In the genomic region with DNA sequence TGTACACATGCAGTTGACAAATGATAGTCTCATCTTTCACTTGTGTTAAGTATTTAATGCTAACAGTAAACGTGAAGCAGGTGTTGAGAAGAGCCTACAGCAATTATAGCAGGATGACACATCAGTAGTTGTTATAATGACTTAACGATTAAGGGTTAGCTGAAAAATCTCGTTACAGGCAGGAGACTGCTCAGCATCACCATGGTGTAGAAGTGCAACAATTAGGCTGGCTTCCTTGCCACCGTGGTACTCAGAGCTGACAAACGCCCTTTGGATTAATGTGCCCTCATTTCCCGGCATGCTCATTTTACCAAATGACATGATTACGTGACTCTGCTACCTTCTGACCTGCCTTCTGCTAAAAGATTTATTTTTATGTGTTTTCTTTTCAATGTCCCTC, we compare ENCODE assay signal across 31 mouse cellular contexts. TPM values are rescaled to one million over a fixed set of nuclear protein-coding genes. Genes with fewer than 3 reads are reported as not detected.
DNase-seq lines count a peak whose midpoint lies in the region; ATAC-seq and TF ChIP-seq lines count a peak whose summit lies in the region.
"Had no signal": no experiment of that assay in that cellular context is flagged by ENCODE, and none has a peak within 500 bp of the region (broad histone marks: within the 10 kb centered on the region; RNA-seq: fewer than 3 reads in every experiment).

No protein-coding gene starts in this region.

- DNase-seq in hindbrain, embryonic 14.5 days (ENCODE audit: low spot score): no peak
- DNase-seq in midbrain, embryonic 11.5 days (ENCODE audit: low spot score, missing footprints): no peak
- no peak for DNase-seq in forebrain, postnatal 0 days
- no peak for DNase-seq in limb, embryonic 10.5 days (ENCODE audit: low spot score)
- DNase-seq in layer of hippocampus, adult 11-12 months (ENCODE audit: low spot score): no peak
- DNase-seq: adrenal gland, adult 2 months; adrenal gland, postnatal 36 days; B cell, adult 2 months; cerebellum, adult 11 months; cerebellum, adult 9-10 months; cerebellum, postnatal 36 days; gastrocnemius, postnatal 10 days; heart, postnatal 14 days; kidney, adult 11 months; kidney, postnatal 25 days; right cerebral cortex, adult 18-20 months; thymus, adult 18-20 months; thymus, postnatal 25 days had no signal

- no peaks in the 10 kb centered on the region for H3K9me3 ChIP-seq in hindbrain, embryonic 16.5 days (ENCODE audit: control insufficient read depth, low read length)
- H3K9me3 ChIP-seq in hindbrain, embryonic 14.5 days (ENCODE audit: control insufficient read depth, low read length): no peaks in the 10 kb centered on the region
- no peaks in the 10 kb centered on the region for H3K9me3 ChIP-seq in midbrain, embryonic 16.5 days (replicated peaks; ENCODE audit: control insufficient read depth, low read length, poor library complexity, severe bottlenecking)
- H3K9me3 ChIP-seq in midbrain, embryonic 11.5 days (ENCODE audit: control insufficient read depth, low read length): no peaks in the 10 kb centered on the region
- H3K9me3 ChIP-seq in forebrain, postnatal 0 days (ENCODE audit: low read length): no peaks in the 10 kb centered on the region
- H3K9me3 ChIP-seq in limb, embryonic 10.5 days (replicated peaks): no peaks in the 10 kb centered on the region
- H3K9me3 ChIP-seq: embryonic facial prominence, embryonic 12.5 days; hindbrain, embryonic 10.5 days; limb, embryonic 13.5 days; lung, embryonic 15.5 days; neural tube, embryonic 15.5 days had no signal

- H3K4me3 ChIP-seq in hindbrain, embryonic 16.5 days (ENCODE audit: low read length): no peak overlapping the region
- H3K4me3 ChIP-seq in hindbrain, embryonic 14.5 days (replicated peaks; ENCODE audit: low read length): no peak overlapping the region
- H3K4me3 ChIP-seq in midbrain, embryonic 16.5 days (ENCODE audit: low read depth, low read length): no peak overlapping the region
- no peak overlapping the region for H3K4me3 ChIP-seq in midbrain, embryonic 11.5 days (ENCODE audit: low read depth, low read length)
- H3K4me3 ChIP-seq in forebrain, postnatal 0 days (ENCODE audit: low read depth, low read length): no peak overlapping the region
- H3K4me3 ChIP-seq in limb, embryonic 10.5 days: no peak overlapping the region
- H3K4me3 ChIP-seq: embryonic facial prominence, embryonic 12.5 days; hindbrain, embryonic 10.5 days; layer of hippocampus, adult 2 months; left cerebral cortex, adult 2 months; limb, embryonic 13.5 days; lung, embryonic 15.5 days; neural tube, embryonic 15.5 days had no signal

- H3K4me1 ChIP-seq in hindbrain, embryonic 16.5 days (ENCODE audit: control insufficient read depth, insufficient read depth, low read depth, low read length): no peaks in the 10 kb centered on the region
- H3K4me1 ChIP-seq in hindbrain, embryonic 14.5 days (replicated peaks; ENCODE audit: control insufficient read depth, insufficient read depth, low read length): 0 out of 2 replicates have a peak, but pooled peaks cover 6% of the 10 kb centered on the region
- peaks cover 5% of the 10 kb centered on the region; the same call in 1 of the 2 replicates for H3K4me1 ChIP-seq in midbrain, embryonic 16.5 days (ENCODE audit: control insufficient read depth, insufficient read depth, low read length)
- H3K4me1 ChIP-seq in midbrain, embryonic 11.5 days (ENCODE audit: control insufficient read depth, insufficient read depth, low read length): no peaks in the 10 kb centered on the region; the same call in 1 of the 2 replicates
- H3K4me1 ChIP-seq in forebrain, postnatal 0 days (ENCODE audit: insufficient read depth): no peaks in the 10 kb centered on the region
- H3K4me1 ChIP-seq in limb, embryonic 10.5 days: peaks cover 10% of the 10 kb centered on the region; the same call in 1 of the 2 replicates
- H3K4me1 ChIP-seq: embryonic facial prominence, embryonic 12.5 days; hindbrain, embryonic 10.5 days; limb, embryonic 13.5 days; lung, embryonic 15.5 days; neural tube, embryonic 15.5 days had no signal

- H3K4me2 ChIP-seq in hindbrain, embryonic 16.5 days (ENCODE audit: low read length): no peak overlapping the region
- no peak overlapping the region for H3K4me2 ChIP-seq in hindbrain, embryonic 14.5 days (replicated peaks)
- no peak overlapping the region for H3K4me2 ChIP-seq in midbrain, embryonic 16.5 days (ENCODE audit: low read length)
- H3K4me2 ChIP-seq in midbrain, embryonic 11.5 days: no peak overlapping the region
- no peak overlapping the region for H3K4me2 ChIP-seq in forebrain, postnatal 0 days (ENCODE audit: low read depth)
- H3K4me2 ChIP-seq: embryonic facial prominence, embryonic 12.5 days; limb, embryonic 13.5 days; liver, embryonic 11.5 days; lung, embryonic 15.5 days; neural tube, embryonic 15.5 days had no signal

- H3K9ac ChIP-seq in hindbrain, embryonic 16.5 days (ENCODE audit: low read depth, low read length): no peak overlapping the region
- H3K9ac ChIP-seq in hindbrain, embryonic 14.5 days: no peak overlapping the region
- H3K9ac ChIP-seq in midbrain, embryonic 16.5 days (ENCODE audit: low read depth, low read length): no peak overlapping the region
- no peak overlapping the region for H3K9ac ChIP-seq in midbrain, embryonic 11.5 days (ENCODE audit: low read length)
- no peak overlapping the region for H3K9ac ChIP-seq in forebrain, postnatal 0 days
- H3K9ac ChIP-seq: embryonic facial prominence, embryonic 12.5 days; limb, embryonic 13.5 days; lung, embryonic 15.5 days; neural tube, embryonic 15.5 days had no signal

- H3K27me3 ChIP-seq in hindbrain, embryonic 16.5 days (replicated peaks; ENCODE audit: control insufficient read depth, insufficient read depth, low read length): no peaks in the 10 kb centered on the region
- no peaks in the 10 kb centered on the region for H3K27me3 ChIP-seq in hindbrain, embryonic 14.5 days (ENCODE audit: control insufficient read depth, insufficient read depth, low read length)
- H3K27me3 ChIP-seq in midbrain, embryonic 16.5 days (ENCODE audit: control insufficient read depth, insufficient read depth, low read depth, low read length): no peaks in the 10 kb centered on the region
- H3K27me3 ChIP-seq in midbrain, embryonic 11.5 days (ENCODE audit: control insufficient read depth, insufficient read depth, low read length): no peaks in the 10 kb centered on the region
- no peaks in the 10 kb centered on the region for H3K27me3 ChIP-seq in forebrain, postnatal 0 days (ENCODE audit: insufficient read depth, low read length)
- no peaks in the 10 kb centered on the region for H3K27me3 ChIP-seq in limb, embryonic 10.5 days (ENCODE audit: low read depth, poor library complexity, severe bottlenecking)
- H3K27me3 ChIP-seq: embryonic facial prominence, embryonic 12.5 days; limb, embryonic 13.5 days; lung, embryonic 15.5 days; neural tube, embryonic 15.5 days had no signal

- H3K36me3 ChIP-seq in hindbrain, embryonic 16.5 days (ENCODE audit: control insufficient read depth, insufficient read depth, low read length): no peaks in the 10 kb centered on the region
- no peaks in the 10 kb centered on the region for H3K36me3 ChIP-seq in hindbrain, embryonic 14.5 days (replicated peaks; ENCODE audit: control insufficient read depth, insufficient read depth)
- H3K36me3 ChIP-seq in midbrain, embryonic 16.5 days (ENCODE audit: control insufficient read depth, insufficient read depth, low read length): no peaks in the 10 kb centered on the region
- no peaks in the 10 kb centered on the region for H3K36me3 ChIP-seq in midbrain, embryonic 11.5 days (ENCODE audit: control insufficient read depth, insufficient read depth, low read length)
- H3K36me3 ChIP-seq in forebrain, postnatal 0 days (ENCODE audit: insufficient read depth): no peaks in the 10 kb centered on the region
- no peaks in the 10 kb centered on the region for H3K36me3 ChIP-seq in limb, embryonic 10.5 days
- H3K36me3 ChIP-seq: embryonic facial prominence, embryonic 12.5 days; hindbrain, embryonic 10.5 days; limb, embryonic 13.5 days; lung, embryonic 15.5 days; neural tube, embryonic 15.5 days had no signal

- WGBS in hindbrain, embryonic 16.5 days: 48% methylated on average over 7 of the region's 7 CpGs
- 51% methylated on average over 7 of the region's 7 CpGs for WGBS in hindbrain, embryonic 14.5 days
- 34% methylated on average over 7 of the region's 7 CpGs for WGBS in midbrain, embryonic 16.5 days
- WGBS in midbrain, embryonic 11.5 days: 65% methylated on average over 7 of the region's 7 CpGs
- 16% methylated on average over 7 of the region's 7 CpGs for WGBS in forebrain, postnatal 0 days
- 25% methylated on average over 7 of the region's 7 CpGs for WGBS in limb, embryonic 10.5 days

- H3K27ac ChIP-seq in hindbrain, embryonic 16.5 days (ENCODE audit: low read depth, low read length): no peak overlapping the region
- no peak overlapping the region for H3K27ac ChIP-seq in hindbrain, embryonic 14.5 days
- no peak overlapping the region for H3K27ac ChIP-seq in midbrain, embryonic 16.5 days (ENCODE audit: low read length)
- H3K27ac ChIP-seq in midbrain, embryonic 11.5 days (ENCODE audit: low read depth, low read length): no peak overlapping the region
- H3K27ac ChIP-seq in forebrain, postnatal 0 days (ENCODE audit: low read depth, low read length): no peak overlapping the region
- H3K27ac ChIP-seq in limb, embryonic 10.5 days: no peak overlapping the region
- H3K27ac ChIP-seq: embryonic facial prominence, embryonic 12.5 days; hindbrain, embryonic 10.5 days; layer of hippocampus, adult 2 months; left cerebral cortex, adult 2 months; limb, embryonic 13.5 days; lung, embryonic 15.5 days; neural tube, embryonic 15.5 days; stomach, postnatal 0 days had no signal

- TF ChIP-seq CTCF in forebrain, postnatal 0 days (IDR thresholded peaks at IDR 0.05; ENCODE audit: low read depth): no peak

- peak; percentile 48; the same call in 1 of the 2 replicates for ATAC-seq in hindbrain, embryonic 16.5 days
- ATAC-seq in hindbrain, embryonic 14.5 days (ENCODE audit: low FRiP score): no peak
- 0 out of 2 replicates have a peak, but pooled peaks have one; percentile 42 for ATAC-seq in midbrain, embryonic 16.5 days
- ATAC-seq in midbrain, embryonic 11.5 days (ENCODE audit: low FRiP score): no peak
- peak; percentile 63 for ATAC-seq in forebrain, postnatal 0 days
- ATAC-seq: activated CD4-positive, CD25-positive, alpha-beta regulatory T cell, adult 4 months; inflammation-experienced regulatory T-cells, adult 6 months had no signal

RNA-seq across cellular contexts. Expression of a gene that starts 35.8 kb away (rescaled TPM):
- 11.1 and 13.4 TPM in 2 replicates for polyA plus RNA-seq in hindbrain, embryonic 16.5 days (2015; fragmentation: Nextera tagmentation; extraction: Ambion mirVana)
- polyA plus RNA-seq in hindbrain, embryonic 14.5 days (2014; fragmentation: Nextera tagmentation; extraction: Ambion mirVana): 14.0 and 14.6 TPM in 2 replicates
- 8.2 and 10.1 TPM in 2 replicates for polyA plus RNA-seq in midbrain, embryonic 16.5 days (2015; fragmentation: Nextera tagmentation; extraction: Ambion mirVana)
- polyA plus RNA-seq in midbrain, embryonic 11.5 days (2014; fragmentation: Nextera tagmentation; extraction: Ambion mirVana): 16.7 and 16.9 TPM in 2 replicates
- 7.2 and 8.0 TPM in 2 replicates for total RNA-seq in forebrain, postnatal 0 days (2014; rRNA removed)
- 4.0 and 5.3 TPM in 2 replicates for polyA plus RNA-seq in forebrain, postnatal 0 days (2015; fragmentation: Nextera tagmentation; extraction: Ambion mirVana)
- polyA plus RNA-seq in limb, embryonic 10.5 days (2016; fragmentation: Nextera tagmentation; extraction: Ambion mirVana): 26.4 and 29.3 TPM in 2 replicates

Comparison
In these comparisons a context has a peak if more than half of its experiments do, and no peak if none do; other contexts are left out.
1. ATAC-seq: peak in hindbrain, embryonic 16.5 days (single experiment), midbrain, embryonic 16.5 days (single experiment) and forebrain, postnatal 0 days (single experiment); none in hindbrain, embryonic 14.5 days (single experiment) and midbrain, embryonic 11.5 days (single experiment).